Mouse (Mus musculus) kidney, adult 2 months (tissue): ENCODE results near the gene Ift172. TPM values are rescaled to one million over a fixed set of nuclear protein-coding genes. Genes with fewer than 3 reads are reported as not detected.

ENCODE experiments used
- DNase-seq: peaks from one replicate; pipeline ENCODE4 v3.0.0; 2021
- H3K27ac ChIP-seq: fragments of 200-500 bp; 2 replicates; pipeline ENCODE4 v1.5.1; 2012; ENCODE audit warnings: low read depth, low read length, control low read depth, inconsistent platforms; ENCODE audit not compliant: insufficient read depth
- H3K27me3 ChIP-seq: fragments of 200-500 bp; replicated peaks from 2 replicates; pipeline ENCODE4 v1.6.1; 2012; ENCODE audit warnings: mild to moderate bottlenecking, moderate library complexity, low read length, inconsistent platforms; ENCODE audit not compliant: control insufficient read depth, insufficient read depth
- H3K36me3 ChIP-seq: fragments of 200-500 bp; 2 replicates; pipeline ENCODE4 v1.6.1; 2012; ENCODE audit warnings: mild to moderate bottlenecking, moderate library complexity, low read length, inconsistent platforms; ENCODE audit not compliant: control insufficient read depth, insufficient read depth
- H3K4me1 ChIP-seq: fragments of 200-500 bp; 2 replicates; pipeline ENCODE4 v1.6.1; 2011; ENCODE audit warnings: low read length; ENCODE audit not compliant: control insufficient read depth, insufficient read depth
- H3K4me3 ChIP-seq: fragments of 200-500 bp; 2 replicates; pipeline ENCODE4 v1.5.1; 2011; ENCODE audit warnings: mild to moderate bottlenecking, low read depth, low read length, control low read depth; ENCODE audit not compliant: insufficient read depth
- CTCF ChIP-seq: fragments of 200-500 bp; conservative IDR thresholded peaks from 2 replicates; pipeline ENCODE4 v1.5.1; 2011; ENCODE audit warnings: low read depth, mild to moderate bottlenecking, control low read depth, low read length, moderate library complexity, mixed read lengths; ENCODE audit not compliant: insufficient read depth, insufficient read length
- POLR2A ChIP-seq: fragments of 200-500 bp; IDR thresholded peaks from one replicate; pipeline ENCODE4 v1.6.1; 2011; ENCODE audit warnings: low read depth, low read length, control low read depth
- WGBS: fragments of 180-500 bp; shearing (Covaris S2); methylation state at CpG from one replicate; pipeline ENCODE4 v1.1.7; 2018; 5-methylcytosine and 5-hydroxymethylcytosine counted together
- polyA plus RNA-seq: library from polyadenylated mRNA; depleted of rRNA; stranded (reverse); fragments of >200 nt; gene quantifications from 2 replicates; pipeline ENCODE4 v1.2.3, GENCODE M21; 2012

The Ift172 gene
- polyA plus RNA-seq, 1 experiment: 34.2 TPM

- TF ChIP-seq CTCF (no peak), POLR2A (no peak)
- H3K4me1 ChIP-seq: no peaks in the 10 kb centered on the region
These were observed 64.3 kb downstream of the Ift172 start for GRCm38 (mm10) chr5:31226641-31227040.

GRCm38 (mm10) chr5:31222696-31223095, 68.2 kb downstream of the Ift172 start:
- Histone ChIP-seq H3K27ac (no peak overlapping the region), H3K27me3 (no peaks in the 10 kb centered on the region), H3K4me1 (no peaks in the 10 kb centered on the region), H3K36me3 (no peaks in the 10 kb centered on the region), H3K4me3 (no peak overlapping the region)
- 91% methylated on average over 9 of the region's 9 CpGs for whole genome bisulfite sequencing
- no peak for TF ChIP-seq CTCF
- no peak for TF ChIP-seq POLR2A
- DNase-seq: no peak

More at GRCm38 (mm10) chr5:31226641-31227040, 64.3 kb downstream of the Ift172 start:
- H3K27ac ChIP-seq: no peak overlapping the region
- no peak overlapping the region for H3K4me3 ChIP-seq
- no peaks in the 10 kb centered on the region for H3K36me3 ChIP-seq
- no peaks in the 10 kb centered on the region for H3K27me3 ChIP-seq
- WGBS: 74% methylated on average over 1 of the region's 1 CpGs
- no peak for DNase-seq

DNA sequence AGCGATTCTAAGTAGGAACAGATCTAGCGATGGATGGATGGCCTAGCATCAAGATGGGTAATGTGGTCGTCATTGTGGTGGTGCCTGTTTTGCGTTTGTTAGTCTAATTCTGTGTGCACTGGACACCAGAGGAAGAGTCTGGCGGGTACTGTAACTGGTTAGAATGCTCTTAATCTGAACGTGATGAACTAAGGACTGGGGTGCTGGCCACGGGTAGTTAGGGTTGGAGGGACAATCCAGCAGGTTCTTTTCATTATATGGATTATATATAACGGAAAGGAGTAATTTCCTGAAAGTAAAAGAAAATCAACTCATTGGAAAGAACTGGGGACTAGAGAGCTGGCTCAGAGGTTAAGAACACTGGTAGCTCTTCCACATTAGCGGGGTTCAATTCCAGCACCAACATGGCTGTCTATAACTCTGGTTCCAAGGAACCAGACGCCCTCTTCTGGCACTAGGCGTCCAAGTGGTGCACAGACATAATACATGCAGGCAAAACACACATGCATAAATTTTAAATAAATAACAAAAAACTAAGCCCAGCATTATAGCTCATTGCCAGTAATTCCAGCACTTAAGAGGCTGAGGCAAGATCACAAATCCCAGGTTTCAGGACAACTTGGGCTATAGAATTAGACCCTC, 69.5 kb downstream of the Ift172 start:
- TF ChIP-seq POLR2A: no peak
- peak; percentile 37 for TF ChIP-seq CTCF
- Histone ChIP-seq H3K4me3 (peak overlapping the region; percentile 77), H3K27ac (peak overlapping the region; percentile 63; the same call in 1 of the 2 replicates), H3K27me3 (no peaks in the 10 kb centered on the region), H3K36me3 (no peaks in the 10 kb centered on the region), H3K4me1 (no peaks in the 10 kb centered on the region)
- 16% methylated on average over 11 of the region's 11 CpGs for WGBS
- DNase-seq: peak; percentile 50

GRCm38 (mm10) chr5:31220448-31221303, 70.2 kb downstream of the Ift172 start, which contains the start of gene Ppm1g:
Ppm1g (minus strand) TSS chr5:31220687.
- under 1% methylated on average over 70 of the region's 70 CpGs for WGBS
- Histone ChIP-seq H3K27me3 (no peaks in the 10 kb centered on the region), H3K4me1 (no peaks in the 10 kb centered on the region), H3K27ac (peak within 1 kb of the TSS; percentile 63), H3K4me3 (peak within 1 kb of the TSS; percentile 93), H3K36me3 (no peaks in the 10 kb centered on the region)
- TF ChIP-seq CTCF: no peak
- TF ChIP-seq POLR2A: peak; percentile 95
- DNase-seq: peak; percentile 98

DNA sequence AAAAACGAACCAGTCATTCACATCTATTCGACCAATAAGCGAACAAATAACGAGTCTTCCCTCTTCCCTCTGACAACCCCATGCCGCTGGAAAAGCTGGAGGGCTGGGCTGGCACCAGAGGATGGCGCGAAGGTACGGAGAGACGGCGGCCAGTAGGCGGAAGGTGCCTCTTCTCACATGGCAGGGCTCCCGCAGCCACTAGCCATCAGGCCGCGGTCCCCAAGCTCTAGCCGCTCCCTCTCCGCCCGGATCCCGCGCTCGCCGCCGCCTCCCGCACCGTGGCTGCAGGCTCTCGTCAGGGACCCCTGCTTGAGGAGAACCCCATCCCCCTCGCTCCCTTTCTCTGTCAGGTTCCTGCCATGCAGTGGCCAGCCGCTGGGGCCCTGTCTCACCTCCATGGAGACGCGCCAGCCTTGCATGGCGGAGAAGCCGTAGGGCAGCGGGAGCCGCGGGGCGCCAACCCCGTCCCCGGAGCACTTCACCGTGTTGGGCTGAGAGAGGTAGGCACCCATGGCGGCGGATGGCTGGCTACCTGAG, 70.9 kb downstream of the Ift172 start:
- Histone ChIP-seq H3K4me1 (no peaks in the 10 kb centered on the region), H3K4me3 (peak overlapping the region; percentile 93), H3K27ac (peak overlapping the region; percentile 52), H3K27me3 (no peaks in the 10 kb centered on the region), H3K36me3 (no peaks in the 10 kb centered on the region)
- peak; percentile 45 for DNase-seq
- TF ChIP-seq POLR2A (no peak), CTCF (no peak)
- WGBS: under 1% methylated on average over 40 of the region's 40 CpGs

DNA sequence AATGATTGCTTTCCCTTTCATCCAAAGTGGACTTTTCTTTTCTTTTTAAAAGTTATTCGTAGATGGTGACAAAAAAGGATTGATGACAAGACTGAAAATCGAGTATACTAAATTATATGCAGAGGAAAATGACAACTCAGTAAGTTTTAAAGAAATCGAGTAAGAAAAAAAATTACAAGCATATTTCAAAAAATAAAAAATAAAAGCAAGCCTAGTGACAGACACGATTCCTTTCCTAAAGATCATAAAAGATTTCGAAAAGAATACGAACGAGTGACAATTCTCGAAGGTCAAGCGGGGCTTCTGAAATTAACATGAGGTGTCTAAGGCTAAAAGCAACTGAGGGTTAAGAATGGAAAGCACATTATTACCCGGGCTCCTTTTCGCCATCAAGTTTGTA, 71.4 kb downstream of the Ift172 start:
- no peak for DNase-seq

More for the DNA sequence above, 71.4 kb downstream of the Ift172 start:
- H3K4me3 ChIP-seq: peak overlapping the region; percentile 93
- no peak for TF ChIP-seq CTCF
- no peak for TF ChIP-seq POLR2A
- H3K27ac ChIP-seq: peak overlapping the region; percentile 3; the same call in 1 of the 2 replicates
- no peaks in the 10 kb centered on the region for H3K36me3 ChIP-seq
- no peaks in the 10 kb centered on the region for H3K27me3 ChIP-seq
- WGBS: under 1% methylated on average over 11 of the region's 11 CpGs
- no peaks in the 10 kb centered on the region for H3K4me1 ChIP-seq
